Mouse (Mus musculus): ENCODE data around the gene 1110017D15Rik.

Gene 1110017D15Rik

GRCm38 (mm10) chr4:41517233-41517632, at the start of gene 1110017D15Rik:
1110017D15Rik (minus strand) TSS chr4:41517333.
- no peak for DNase-seq

- no peak for DNase-seq
Measured at GRCm38 (mm10) chr4:41566123-41566522, 49.0 kb upstream of the 1110017D15Rik start.

GRCm38 (mm10) chr4:41563297-41563696, 46.2 kb upstream of the 1110017D15Rik start:
- no peak for DNase-seq

GRCm38 (mm10) chr4:41557092-41557491, 40.0 kb upstream of the 1110017D15Rik start:
- DNase-seq, result no peak

GRCm38 (mm10) chr4:41556311-41556953, 39.3 kb upstream of the 1110017D15Rik start:
- DNase-seq, result no peak

- DNase-seq, result no peak
Measured at GRCm38 (mm10) chr4:41554994-41555663, 38.0 kb upstream of the 1110017D15Rik start.

GRCm38 (mm10) chr4:41553116-41553515, 36.0 kb upstream of the 1110017D15Rik start:
- DNase-seq, result no peak

- DNase-seq, result peak; percentile 83
Measured at GRCm38 (mm10) chr4:41552529-41552928, 35.4 kb upstream of the 1110017D15Rik start.

- DNase-seq, result no peak
Measured at GRCm38 (mm10) chr4:41547086-41547485, 30.0 kb upstream of the 1110017D15Rik start.

- peak; percentile 36 for DNase-seq
Measured at GRCm38 (mm10) chr4:41545985-41546384, 28.9 kb upstream of the 1110017D15Rik start.

- DNase-seq, result no peak
Measured at GRCm38 (mm10) chr4:41542136-41542535, 25.0 kb upstream of the 1110017D15Rik start.

GRCm38 (mm10) chr4:41534866-41535265, 17.7 kb upstream of the 1110017D15Rik start:
- no peak for DNase-seq

- peak; percentile 69 for DNase-seq
Measured at GRCm38 (mm10) chr4:41532420-41532819, 15.3 kb upstream of the 1110017D15Rik start.

GRCm38 (mm10) chr4:41527996-41528395, 10.9 kb upstream of the 1110017D15Rik start:
- DNase-seq, result no peak

- no peak for DNase-seq
Measured at GRCm38 (mm10) chr4:41527076-41527475, 9.9 kb upstream of the 1110017D15Rik start.

GRCm38 (mm10) chr4:41526553-41526952, 9.4 kb upstream of the 1110017D15Rik start:
- no peak for DNase-seq

- no peak for DNase-seq
Measured at GRCm38 (mm10) chr4:41524829-41525228, 7.7 kb upstream of the 1110017D15Rik start.

GRCm38 (mm10) chr4:41523839-41524238, 6.7 kb upstream of the 1110017D15Rik start:
- DNase-seq, result no peak

- peak; percentile 49 for DNase-seq
Measured at GRCm38 (mm10) chr4:41522788-41523187, 5.7 kb upstream of the 1110017D15Rik start.

- no peak for DNase-seq
Measured at GRCm38 (mm10) chr4:41522136-41522535, 5.0 kb upstream of the 1110017D15Rik start.

GRCm38 (mm10) chr4:41520641-41521040, 3.5 kb upstream of the 1110017D15Rik start:
- no peak for DNase-seq

GRCm38 (mm10) chr4:41519195-41519594, 2.1 kb upstream of the 1110017D15Rik start:
- no peak for DNase-seq

GRCm38 (mm10) chr4:41518349-41518748, 1.2 kb upstream of the 1110017D15Rik start:
- no peak for DNase-seq

- no peak for DNase-seq
Measured at GRCm38 (mm10) chr4:41513714-41514113, 3.4 kb downstream of the 1110017D15Rik start.

GRCm38 (mm10) chr4:41513309-41513708, 3.8 kb downstream of the 1110017D15Rik start:
- DNase-seq, result no peak

Measured in thymus, postnatal 4 days (tissue).